Mouse (Mus musculus) MEL (cell line): ENCODE measurements at regions not wholly inside any gene's neighbourhood (a gene's known extent, or its start where the extent isn't known, plus 50 kb on each side); places are given as distances from the start of the nearest gene placed in this dataset.

Experiments
- DNase-seq: peaks from one replicate; pipeline ENCODE4 v3.0.0; 2011; ENCODE audit warnings: low read depth, low spot score
- H3K27ac ChIP-seq: 2 replicates; pipeline ENCODE4 v1.5.1; 2012; ENCODE audit warnings: low read depth, mild to moderate bottlenecking, control low read depth, low read length, moderate library complexity; ENCODE audit not compliant: control insufficient read depth
- H3K27me3 ChIP-seq, 2 experiments: fragments of 150-350 bp in 1 of 2; sonication (generic) in 1 of 2; 2 replicates each; pipeline ENCODE4 v1.6.1; 2012; ENCODE audit warnings: low read length in 2 of 2, mild to moderate bottlenecking in 2 of 2, improper control_type of control experiment in 1 of 2, moderate library complexity in 1 of 2; ENCODE audit not compliant: insufficient read depth in 2 of 2, control insufficient read depth in 1 of 2
- H3K36me3 ChIP-seq, 2 experiments: 2 replicates each; pipeline ENCODE4 v1.6.1; 2012 to 2014; ENCODE audit warnings: low read length in 2 of 2, improper control_type of control experiment in 1 of 2, inconsistent platforms in 1 of 2, mild to moderate bottlenecking in 1 of 2; ENCODE audit not compliant: insufficient read depth in 2 of 2, control insufficient read depth in 1 of 2
- H3K4me1 ChIP-seq, 2 experiments: fragments of 150-350 bp in 1 of 2; sonication (generic) in 1 of 2; 2 replicates each; pipeline ENCODE4 v1.6.1; 2012; ENCODE audit warnings: low read length in 2 of 2, improper control_type of control experiment in 1 of 2, mild to moderate bottlenecking in 1 of 2; ENCODE audit not compliant: insufficient read depth in 2 of 2, control insufficient read depth in 1 of 2
- H3K4me3 ChIP-seq, 2 experiments: fragments of 150-350 bp in 1 of 2; sonication (generic) in 1 of 2; 2 replicates each; pipeline ENCODE4 v1.5.1; 2012; ENCODE audit warnings: low read depth in 2 of 2, low read length in 2 of 2, mild to moderate bottlenecking in 2 of 2, moderate library complexity in 2 of 2, control low read depth in 1 of 2, improper control_type of control experiment in 1 of 2; ENCODE audit not compliant: control insufficient read depth in 1 of 2, insufficient read depth in 1 of 2
- H3K79me2 ChIP-seq: 2 replicates; pipeline ENCODE4 v1.6.1; 2012; ENCODE audit warnings: mild to moderate bottlenecking, low read length, moderate library complexity; ENCODE audit not compliant: control insufficient read depth, poor library complexity, insufficient read depth
- H3K9ac ChIP-seq: 2 replicates; pipeline ENCODE4 v1.6.1; 2012; ENCODE audit warnings: low read depth, mild to moderate bottlenecking, control low read depth, low read length, moderate library complexity; ENCODE audit not compliant: control insufficient read depth, poor library complexity, severe bottlenecking
- H3K9me3 ChIP-seq: fragments of 150-350 bp; sonication (generic); replicated peaks from 2 replicates; pipeline ENCODE4 v1.6.1; 2012; ENCODE audit warnings: mild to moderate bottlenecking, low read length, improper control_type of control experiment, moderate library complexity; ENCODE audit not compliant: insufficient read depth
- CHD2 ChIP-seq: IDR thresholded peaks from 2 replicates; pipeline ENCODE4 v1.6.1; 2011; ENCODE audit warnings: low read length, improper control_type of control experiment
- CTCF ChIP-seq, 3 experiments: IDR thresholded peaks in 2 of 3; conservative IDR thresholded peaks in 1 of 3; 2 replicates each; pipeline ENCODE4 v1.5.1; 2011 to 2012; ENCODE audit warnings: low read length in 3 of 3, low read depth in 2 of 3, mild to moderate bottlenecking in 2 of 3, improper control_type of control experiment in 1 of 3, inconsistent platforms in 1 of 3, mixed read lengths in 1 of 3, moderate library complexity in 1 of 3; ENCODE audit not compliant: control insufficient read depth in 1 of 3, insufficient read depth in 1 of 3, poor library complexity in 1 of 3, severe bottlenecking in 1 of 3
- E2F4 ChIP-seq: IDR thresholded peaks from 2 replicates; pipeline ENCODE4 v1.6.1; 2011; ENCODE audit warnings: low read depth, low read length, improper control_type of control experiment, borderline replicate concordance
- ELF1 ChIP-seq: IDR thresholded peaks from 2 replicates; pipeline ENCODE4 v1.6.1; 2014; ENCODE audit warnings: low read depth, mild to moderate bottlenecking, inconsistent platforms, low read length, improper control_type of control experiment, moderate library complexity
- GATA1 ChIP-seq: IDR thresholded peaks from 2 replicates; pipeline ENCODE4 v1.6.1; 2011; ENCODE audit warnings: low read depth, low read length, improper control_type of control experiment
- KAT2A ChIP-seq: conservative IDR thresholded peaks from 2 replicates; pipeline ENCODE4 v1.6.1; 2012; ENCODE audit warnings: low read depth, low read length, improper control_type of control experiment, inconsistent platforms
- MEF2A ChIP-seq: IDR thresholded peaks from 2 replicates; pipeline ENCODE4 v1.6.1; 2014; ENCODE audit warnings: low read depth, mild to moderate bottlenecking, inconsistent platforms, low read length, improper control_type of control experiment; ENCODE audit not compliant: poor library complexity, insufficient replicate concordance, severe bottlenecking; ENCODE audit errors: extremely low read depth
- NELFE ChIP-seq: IDR thresholded peaks from 2 replicates; pipeline ENCODE4 v1.6.1; 2011; ENCODE audit warnings: low read depth, low read length, improper control_type of control experiment
- POLR2A ChIP-seq, 2 experiments: IDR thresholded peaks; 2 replicates each; pipeline ENCODE4 v1.6.1; 2011 to 2012; ENCODE audit warnings: low read length in 2 of 2, mild to moderate bottlenecking in 2 of 2, control low read depth in 1 of 2, improper control_type of control experiment in 1 of 2, low read depth in 1 of 2, moderate library complexity in 1 of 2; ENCODE audit not compliant: control insufficient read depth in 1 of 2, insufficient read depth in 1 of 2, poor library complexity in 1 of 2
- RCOR1 ChIP-seq: IDR thresholded peaks from 2 replicates; pipeline ENCODE4 v1.6.1; 2012; ENCODE audit warnings: low read depth, mild to moderate bottlenecking, inconsistent platforms, low read length, improper control_type of control experiment
- SMC3 ChIP-seq: IDR thresholded peaks from 2 replicates; pipeline ENCODE4 v1.6.1; 2011; ENCODE audit warnings: low read depth, low read length, improper control_type of control experiment
- TAL1 ChIP-seq: IDR thresholded peaks from 2 replicates; pipeline ENCODE4 v1.6.1; 2012; ENCODE audit warnings: mild to moderate bottlenecking, inconsistent platforms, low read length, moderate library complexity, mixed read lengths
- TBP ChIP-seq: IDR thresholded peaks from 2 replicates; pipeline ENCODE4 v1.8.0; 2011; ENCODE audit warnings: low read depth, low read length, improper control_type of control experiment
- UBTF ChIP-seq: IDR thresholded peaks from 2 replicates; pipeline ENCODE4 v1.6.1; 2012; ENCODE audit warnings: low read depth, mild to moderate bottlenecking, inconsistent platforms, low read length, improper control_type of control experiment, moderate library complexity, borderline replicate concordance; ENCODE audit not compliant: insufficient read depth
- USF1 ChIP-seq: IDR thresholded peaks from 2 replicates; pipeline ENCODE4 v1.6.1; 2014; ENCODE audit warnings: low read depth, mild to moderate bottlenecking, inconsistent platforms, low read length, improper control_type of control experiment, moderate library complexity
- USF2 ChIP-seq, 2 experiments: IDR thresholded peaks; 2 replicates each; pipeline ENCODE4 v1.6.1; 2011 to 2012; ENCODE audit warnings: improper control_type of control experiment in 2 of 2, low read length in 2 of 2, borderline replicate concordance in 1 of 2, inconsistent platforms in 1 of 2, low read depth in 1 of 2, mild to moderate bottlenecking in 1 of 2; ENCODE audit not compliant: insufficient read depth in 1 of 2
- ZC3H11A ChIP-seq: IDR thresholded peaks from 2 replicates; pipeline ENCODE4 v1.6.1; 2012; ENCODE audit warnings: low read depth, mild to moderate bottlenecking, inconsistent platforms, low read length, improper control_type of control experiment
- ZKSCAN1 ChIP-seq: IDR thresholded peaks from 2 replicates; pipeline ENCODE4 v1.6.1; 2012; ENCODE audit warnings: low read depth, mild to moderate bottlenecking, inconsistent platforms, low read length, improper control_type of control experiment, moderate library complexity
- ZMIZ1 ChIP-seq: IDR thresholded peaks from 2 replicates; pipeline ENCODE4 v1.6.1; 2012; ENCODE audit warnings: low read depth, mild to moderate bottlenecking, inconsistent platforms, low read length, improper control_type of control experiment, moderate library complexity
- ZNF384 ChIP-seq: IDR thresholded peaks from 2 replicates; pipeline ENCODE4 v1.6.1; 2012; ENCODE audit warnings: low read depth, mild to moderate bottlenecking, inconsistent platforms, low read length, improper control_type of control experiment

GRCm38 (mm10) chr8:92064175-92064821 is 262.4 kb upstream of the Irx3 start:
- Histone ChIP-seq H3K27me3 (no peaks in the 10 kb centered on the region), H3K4me1 (no peaks in the 10 kb centered on the region), H3K79me2 (no peaks in the 10 kb centered on the region), H3K36me3 (no peaks in the 10 kb centered on the region), H3K9ac (no peak overlapping the region), H3K4me3 (no peak overlapping the region), H3K9me3 (no peaks in the 10 kb centered on the region), H3K27ac (no peak overlapping the region)
- DNase-seq, result no peak
- TF ChIP-seq NELFE (no peak), GATA1 (no peak), CHD2 (no peak), RCOR1 (no peak), SMC3 (no peak), ZMIZ1 (no peak), POLR2A (IDR thresholded peaks at IDR 0.05; ENCODE audit: control insufficient read depth in 1 of 2, insufficient read depth in 1 of 2, low read depth in 1 of 2, low read length in 2 of 2, poor library complexity in 1 of 2) (no peak), USF2 (IDR thresholded peaks at IDR 0.05; ENCODE audit: borderline replicate concordance in 1 of 2, insufficient read depth in 1 of 2, low read depth in 1 of 2, low read length in 2 of 2) (no peak), TBP (no peak), USF1 (no peak), MEF2A (no peak), UBTF (no peak), ZNF384 (no peak), CTCF (IDR thresholded peaks at IDR 0.05 in 2 of 3, conservative IDR thresholded peaks at IDR 0.05 in 1 of 3; ENCODE audit: control insufficient read depth in 1 of 3, insufficient read depth in 1 of 3, low read depth in 2 of 3, low read length in 3 of 3, poor library complexity in 1 of 3, severe bottlenecking in 1 of 3) (no peak), E2F4 (no peak), ZKSCAN1 (no peak), TAL1 (no peak), ELF1 (no peak), KAT2A (no peak), ZC3H11A (no peak)

- Histone ChIP-seq H3K4me3 (no peak overlapping the region), H3K27me3 (no peaks in the 10 kb centered on the region), H3K9me3 (no peaks in the 10 kb centered on the region), H3K9ac (no peak overlapping the region), H3K4me1 (no peaks in the 10 kb centered on the region), H3K79me2 (no peaks in the 10 kb centered on the region), H3K36me3 (no peaks in the 10 kb centered on the region), H3K27ac (no peak overlapping the region)
- no peak for DNase-seq
- TF ChIP-seq CTCF (IDR thresholded peaks at IDR 0.05 in 2 of 3, conservative IDR thresholded peaks at IDR 0.05 in 1 of 3; ENCODE audit: control insufficient read depth in 1 of 3, insufficient read depth in 1 of 3, low read depth in 2 of 3, low read length in 3 of 3, poor library complexity in 1 of 3, severe bottlenecking in 1 of 3), result 0 out of 6 replicates have a peak, but pooled peaks of 1 of the 3 experiments have one; percentile 9
- TF ChIP-seq POLR2A (IDR thresholded peaks at IDR 0.05; ENCODE audit: control insufficient read depth in 1 of 2, insufficient read depth in 1 of 2, low read depth in 1 of 2, low read length in 2 of 2, poor library complexity in 1 of 2), result no peak
Observed at GRCm38 (mm10) chr8:92063333-92063732, 261.5 kb upstream of the Irx3 start.
